Mouse (Mus musculus) forebrain, embryonic 15.5 days (tissue): ENCODE data around the gene Clec2h. TPM values are rescaled to one million over a fixed set of nuclear protein-coding genes. Genes with fewer than 3 reads are reported as not detected.
"Not testable (repeated sequence)": the region's sequence is repeated elsewhere in the genome, so short reads cannot be mapped to it uniquely, and the experiment has no call there.

Experiments used
- ATAC-seq: fragments of 200-750 bp; cut with Nextera tagmentation; replicated peaks from 2 replicates; pipeline ENCODE4 v1.8.0; 2017; ENCODE audit warnings: mild to moderate bottlenecking, moderate TSS enrichment, moderate library complexity
- H3K27ac ChIP-seq: fragments of 300-500 bp; sonication (generic); replicated peaks from 2 replicates; pipeline ENCODE4 v1.5.1; 2015; ENCODE audit warnings: mild to moderate bottlenecking, inconsistent platforms
- H3K27me3 ChIP-seq: fragments of 300-500 bp; sonication (generic); 2 replicates; pipeline ENCODE4 v1.6.1; 2015; ENCODE audit warnings: inconsistent platforms
- H3K36me3 ChIP-seq: fragments of 300-500 bp; sonication (generic); 2 replicates; pipeline ENCODE4 v1.6.1; 2015; ENCODE audit warnings: mild to moderate bottlenecking, inconsistent platforms
- H3K4me1 ChIP-seq: fragments of 300-500 bp; sonication (generic); 2 replicates; pipeline ENCODE4 v1.6.1; 2015; ENCODE audit warnings: inconsistent platforms
- H3K4me2 ChIP-seq: fragments of 300-500 bp; sonication (generic); replicated peaks from 2 replicates; pipeline ENCODE4 v1.6.1; 2015; ENCODE audit warnings: mild to moderate bottlenecking, inconsistent platforms
- H3K4me3 ChIP-seq: fragments of 300-500 bp; sonication (generic); 2 replicates; pipeline ENCODE4 v1.5.1; 2015; ENCODE audit warnings: mild to moderate bottlenecking, inconsistent platforms
- H3K9ac ChIP-seq: fragments of 300-500 bp; sonication (generic); replicated peaks from 2 replicates; pipeline ENCODE4 v1.6.1; 2015; ENCODE audit warnings: mild to moderate bottlenecking, inconsistent platforms
- H3K9me3 ChIP-seq: fragments of 300-500 bp; sonication (generic); 2 replicates; pipeline ENCODE4 v1.6.1; 2016; ENCODE audit warnings: inconsistent platforms
- WGBS: fragments of 180-500 bp; shearing (Covaris S2); methylation state at CpG from one replicate; pipeline ENCODE4 v1.1.7; 2015; ENCODE audit warnings: mixed read lengths; 5-methylcytosine and 5-hydroxymethylcytosine counted together
- polyA plus RNA-seq: library from polyadenylated mRNA; unstranded; fragments of >200 nt; fragmentation: Nextera tagmentation; extraction: Ambion mirVana; gene quantifications from 2 replicates; pipeline ENCODE4 v1.2.1, GENCODE M21; 2015

The Clec2h gene
- polyA plus RNA-seq, 1 experiment from 2014 or later: not detected

GRCm38 (mm10) chr6:128645708-128646107, 16.5 kb upstream of the Clec2h start:
- not testable (repeated sequence) for H3K27me3 ChIP-seq, H3K9ac ChIP-seq, H3K9me3 ChIP-seq, H3K4me2 ChIP-seq, ATAC-seq, H3K4me1 ChIP-seq, H3K36me3 ChIP-seq, H3K27ac ChIP-seq, H3K4me3 ChIP-seq
- 93% methylated on average over 12 of the region's 12 CpGs for WGBS

- Histone ChIP-seq H3K4me3 (no peak overlapping the region), H3K4me1 (no peaks in the 10 kb centered on the region), H3K9ac (no peak overlapping the region)
Measured at GRCm38 (mm10) chr6:128649681-128650080, 12.5 kb upstream of the Clec2h start.

GRCm38 (mm10) chr6:128650187-128650586, 12.0 kb upstream of the Clec2h start:
- no peaks in the 10 kb centered on the region for H3K36me3 ChIP-seq
- H3K27me3 ChIP-seq: no peaks in the 10 kb centered on the region
- H3K9me3 ChIP-seq: no peaks in the 10 kb centered on the region
- H3K4me1 ChIP-seq: no peaks in the 10 kb centered on the region
- H3K4me3 ChIP-seq: no peak overlapping the region
- H3K9ac ChIP-seq: no peak overlapping the region
- no peak for ATAC-seq
- whole genome bisulfite sequencing: 88% methylated on average over 1 of the region's 1 CpGs
- no peak overlapping the region for H3K27ac ChIP-seq
- H3K4me2 ChIP-seq: no peak overlapping the region

More at GRCm38 (mm10) chr6:128649681-128650080, 12.5 kb upstream of the Clec2h start:
- Histone ChIP-seq H3K27ac (no peak overlapping the region), H3K4me2 (no peak overlapping the region), H3K36me3 (no peaks in the 10 kb centered on the region), H3K27me3 (no peaks in the 10 kb centered on the region), H3K9me3 (no peaks in the 10 kb centered on the region)
- ATAC-seq: no peak
- 91% methylated on average over 3 of the region's 3 CpGs for WGBS

GRCm38 (mm10) chr6:128650827-128651226, 11.4 kb upstream of the Clec2h start:
- H3K9ac ChIP-seq, H3K27me3 ChIP-seq, H3K9me3 ChIP-seq, H3K4me1 ChIP-seq, H3K4me3 ChIP-seq, ATAC-seq, H3K4me2 ChIP-seq, H3K36me3 ChIP-seq, H3K27ac ChIP-seq: not testable (repeated sequence)
- WGBS: 91% methylated on average over 7 of the region's 7 CpGs

GRCm38 (mm10) chr6:128652938-128653337, 9.2 kb upstream of the Clec2h start:
- Histone ChIP-seq H3K4me1 (no peaks in the 10 kb centered on the region), H3K27ac (no peak overlapping the region), H3K9me3 (no peaks in the 10 kb centered on the region), H3K9ac (no peak overlapping the region), H3K27me3 (no peaks in the 10 kb centered on the region), H3K4me2 (no peak overlapping the region), H3K36me3 (no peaks in the 10 kb centered on the region), H3K4me3 (no peak overlapping the region)
- ATAC-seq: no peak
- WGBS: 98% methylated on average over 1 of the region's 1 CpGs

- Histone ChIP-seq H3K36me3 (no peaks in the 10 kb centered on the region), H3K4me3 (no peak overlapping the region), H3K9ac (no peak overlapping the region), H3K27ac (no peak overlapping the region), H3K4me2 (no peak overlapping the region), H3K4me1 (no peaks in the 10 kb centered on the region), H3K27me3 (no peaks in the 10 kb centered on the region), H3K9me3 (no peaks in the 10 kb centered on the region)
- 100% methylated on average over 1 of the region's 1 CpGs for WGBS
- no peak for ATAC-seq
Measured at GRCm38 (mm10) chr6:128661249-128661648, 936 bp upstream of the Clec2h start.

- no peak overlapping the region for H3K9ac ChIP-seq
- H3K9me3 ChIP-seq: no peaks in the 10 kb centered on the region
- H3K4me2 ChIP-seq: no peak overlapping the region
- ATAC-seq: no peak
- H3K36me3 ChIP-seq: no peaks in the 10 kb centered on the region
- no peaks in the 10 kb centered on the region for H3K4me1 ChIP-seq
- H3K27ac ChIP-seq: no peak overlapping the region
- WGBS: 60% methylated on average over 4 of the region's 4 CpGs
- no peak overlapping the region for H3K4me3 ChIP-seq
- H3K27me3 ChIP-seq: no peaks in the 10 kb centered on the region
Measured at GRCm38 (mm10) chr6:128669936-128670335, 7.8 kb downstream of the Clec2h start.

GRCm38 (mm10) chr6:128679574-128679973, 17.4 kb downstream of the Clec2h start:
- ATAC-seq: no peak
- Histone ChIP-seq H3K9me3 (no peaks in the 10 kb centered on the region), H3K36me3 (no peaks in the 10 kb centered on the region), H3K27me3 (no peaks in the 10 kb centered on the region), H3K4me2 (no peak overlapping the region), H3K4me1 (no peaks in the 10 kb centered on the region), H3K27ac (no peak overlapping the region), H3K4me3 (no peak overlapping the region), H3K9ac (no peak overlapping the region)

- Histone ChIP-seq H3K4me2 (no peak overlapping the region), H3K27me3 (no peaks in the 10 kb centered on the region), H3K4me1 (no peaks in the 10 kb centered on the region), H3K4me3 (no peak overlapping the region), H3K9ac (no peak overlapping the region), H3K9me3 (no peaks in the 10 kb centered on the region), H3K36me3 (no peaks in the 10 kb centered on the region), H3K27ac (no peak overlapping the region)
- 89% methylated on average over 3 of the region's 3 CpGs for WGBS
- ATAC-seq: no peak
Measured at GRCm38 (mm10) chr6:128701691-128702090, 39.5 kb downstream of the Clec2h start.

- Histone ChIP-seq H3K27ac (no peak within 1 kb of the TSS), H3K27me3 (no peaks in the 10 kb centered on the region), H3K4me1 (no peaks in the 10 kb centered on the region), H3K36me3 (no peaks in the 10 kb centered on the region), H3K4me2 (no peak within 1 kb of the TSS), H3K9me3 (no peaks in the 10 kb centered on the region), H3K9ac (no peak within 1 kb of the TSS), H3K4me3 (no peak within 1 kb of the TSS)
- WGBS: 88% methylated on average over 4 of the region's 4 CpGs
- no peak for ATAC-seq
Measured at GRCm38 (mm10) chr6:128722959-128723358, 60.8 kb downstream of the Clec2h start, which contains the start of gene Klrb1. Gene Klrb1, minus strand, starts transcription at chr6:128723059.

Other genes starting within 250 kb of the Clec2h start
- 35.5 and 40.5 TPM in 2 replicates for gene Itfg2, start 237.5 kb upstream of the Clec2h start, polyA plus RNA-seq
- gene Fkbp4, start 223.7 kb upstream of the Clec2h start, polyA plus RNA-seq: 431 and 436 TPM in 2 replicates
- 0.14 TPM in 1 of 2 replicates, not detected in the other for gene Pzp, start 135.7 kb upstream of the Clec2h start, polyA plus RNA-seq
- 3.6 and 4.8 TPM in 2 replicates for gene A2ml1, start 80.8 kb upstream of the Clec2h start, polyA plus RNA-seq
- gene Klrb1a, start 38.9 kb upstream of the Clec2h start, polyA plus RNA-seq: not detected in 2 replicates
- gene Klrb1, start 60.7 kb downstream of the Clec2h start, polyA plus RNA-seq: 0.26 TPM in 1 of 2 replicates, not detected in the other
- not detected in 2 replicates for gene Klrb1c, start 126.8 kb downstream of the Clec2h start, polyA plus RNA-seq
- not detected in 2 replicates for gene Gm44511, start 163.9 kb downstream of the Clec2h start, polyA plus RNA-seq
- not detected in 2 replicates for gene Klrb1b, start 163.9 kb downstream of the Clec2h start, polyA plus RNA-seq
- gene Clec2i, start 225.2 kb downstream of the Clec2h start, polyA plus RNA-seq: not detected in 2 replicates
- gene BC035044, start 228.7 kb downstream of the Clec2h start, polyA plus RNA-seq: 0.46 and 0.60 TPM in 2 replicates